Mouse (Mus musculus) myocyte (in vitro differentiated cells): Measurements from ENCODE around the gene Clcn6. TPM values are rescaled to one million over a fixed set of nuclear protein-coding genes. Genes with fewer than 3 reads are reported as not detected.

Experiments
- H3K27me3 ChIP-seq: one replicate; pipeline ENCODE4 v1.6.1; 2011; ENCODE audit not compliant: control insufficient read depth, insufficient read depth, insufficient read length
- H3K36me3 ChIP-seq: one replicate; pipeline ENCODE4 v1.6.1; 2011; ENCODE audit not compliant: control insufficient read depth, insufficient read depth
- H3K4me2 ChIP-seq: one replicate; pipeline ENCODE4 v1.6.1; 2011; ENCODE audit warnings: low read depth, control low read depth
- H3K4me3 ChIP-seq: one replicate; pipeline ENCODE4 v1.5.1; 2011; ENCODE audit warnings: mild to moderate bottlenecking, control low read depth, moderate library complexity
- H3K79me2 ChIP-seq: one replicate; pipeline ENCODE4 v1.6.1; 2011; ENCODE audit not compliant: control insufficient read depth, insufficient read depth
- H3ac ChIP-seq: one replicate; pipeline ENCODE4 v1.6.1; 2011; ENCODE audit not compliant: control insufficient read depth, insufficient read length
- CEBPB ChIP-seq: IDR thresholded peaks from 2 replicates; pipeline ENCODE4 v1.6.1; 2011; ENCODE audit warnings: mild to moderate bottlenecking, moderate library complexity; ENCODE audit not compliant: poor library complexity, insufficient read depth, severe bottlenecking
- E2F4 ChIP-seq: IDR thresholded peaks from one replicate; pipeline ENCODE4 v1.6.1; 2011; ENCODE audit warnings: mild to moderate bottlenecking, control low read depth, moderate library complexity; ENCODE audit not compliant: insufficient read depth
- MAX ChIP-seq: IDR thresholded peaks from one replicate; pipeline ENCODE4 v1.6.1; 2011; ENCODE audit warnings: low read depth, mild to moderate bottlenecking, control low read depth
- MYOD1 ChIP-seq, 3 experiments: IDR thresholded peaks; one replicate each; pipeline ENCODE4 v1.6.1; 2011; ENCODE audit warnings: control low read depth in 2 of 3, low read depth in 2 of 3, mild to moderate bottlenecking in 2 of 3, moderate library complexity in 1 of 3; ENCODE audit not compliant: insufficient read length in 2 of 3, control insufficient read depth in 1 of 3
- MYOG ChIP-seq, 3 experiments: IDR thresholded peaks; one replicate each; pipeline ENCODE4 v1.6.1; 2011; ENCODE audit warnings: control low read depth in 2 of 3, low read depth in 2 of 3, mild to moderate bottlenecking in 2 of 3; ENCODE audit not compliant: insufficient read length in 2 of 3, control insufficient read depth in 1 of 3, insufficient read depth in 1 of 3
- POLR2A ChIP-seq: IDR thresholded peaks from one replicate; pipeline ENCODE4 v1.6.1; 2011; ENCODE audit warnings: low read depth, mild to moderate bottlenecking, control low read depth, moderate library complexity; ENCODE audit not compliant: insufficient read length
- POLR2AphosphoS2 ChIP-seq: IDR thresholded peaks from one replicate; pipeline ENCODE4 v1.6.1; 2011; ENCODE audit warnings: low read depth, control low read depth; ENCODE audit not compliant: insufficient read length
- REST ChIP-seq: IDR thresholded peaks from one replicate; pipeline ENCODE4 v1.6.1; 2011; ENCODE audit warnings: mild to moderate bottlenecking, control low read depth, moderate library complexity; ENCODE audit not compliant: insufficient read depth, insufficient read length
- SRF ChIP-seq: IDR thresholded peaks from one replicate; pipeline ENCODE4 v1.6.1; 2011; ENCODE audit warnings: low read depth; ENCODE audit not compliant: control insufficient read depth, insufficient read length
- TCF12 ChIP-seq: IDR thresholded peaks from one replicate; pipeline ENCODE4 v1.6.1; 2011; ENCODE audit warnings: mild to moderate bottlenecking, control low read depth; ENCODE audit not compliant: poor library complexity, insufficient read depth, severe bottlenecking
- TCF3 ChIP-seq: IDR thresholded peaks from one replicate; pipeline ENCODE4 v1.6.1; 2011; ENCODE audit warnings: low read depth, control low read depth; ENCODE audit not compliant: insufficient read length
- USF1 ChIP-seq: IDR thresholded peaks from one replicate; pipeline ENCODE4 v1.6.1; 2011; ENCODE audit warnings: low read depth, mild to moderate bottlenecking, control low read depth, moderate library complexity
- polyA plus RNA-seq: library from polyadenylated mRNA; unstranded; fragments of >200 nt; fragmentation: generic; extraction: Trizol; gene quantifications from one replicate; pipeline ENCODE4 v1.2.1, GENCODE M21; 2012; ENCODE audit warnings: missing spikeins

The Clcn6 gene
- polyA plus RNA-seq, 1 experiment, result 19.6 TPM

- peaks cover 18% of the 10 kb centered on the region for H3K36me3 ChIP-seq
- no peak overlapping the region for H3ac ChIP-seq
- H3K27me3 ChIP-seq, result no peaks in the 10 kb centered on the region
- TF ChIP-seq REST, result no peak
- TF ChIP-seq SRF, result no peak
- no peak for TF ChIP-seq MAX
- no peak for TF ChIP-seq MYOD1 (IDR thresholded peaks at IDR 0.05; ENCODE audit: control insufficient read depth in 1 of 3, insufficient read length in 2 of 3, low read depth in 2 of 3)
- H3K4me2 ChIP-seq, result no peak overlapping the region
- no peak overlapping the region for H3K4me3 ChIP-seq
- H3K79me2 ChIP-seq, result no peaks in the 10 kb centered on the region
Measured at GRCm38 (mm10) chr4:148057661-148058209, 19.1 kb upstream of the Clcn6 start.

GRCm38 (mm10) chr4:148056801-148057200 lies 18.2 kb upstream of the Clcn6 start:
- TF ChIP-seq MYOD1 (IDR thresholded peaks at IDR 0.05; ENCODE audit: control insufficient read depth in 1 of 3, insufficient read length in 2 of 3, low read depth in 2 of 3) (peak in 1 of 3 experiments; percentile 3), TCF12 (no peak)
- Histone ChIP-seq H3K4me2 (peak overlapping the region; percentile 24), H3ac (no peak overlapping the region), H3K27me3 (no peaks in the 10 kb centered on the region), H3K36me3 (peaks cover 22% of the 10 kb centered on the region), H3K4me3 (no peak overlapping the region), H3K79me2 (no peaks in the 10 kb centered on the region)

GRCm38 (mm10) chr4:148056246-148056645 lies 17.6 kb upstream of the Clcn6 start:
- no peak overlapping the region for H3ac ChIP-seq
- no peaks in the 10 kb centered on the region for H3K79me2 ChIP-seq
- TF ChIP-seq MYOG (IDR thresholded peaks at IDR 0.05; ENCODE audit: control insufficient read depth in 1 of 3, insufficient read depth in 1 of 3, insufficient read length in 2 of 3, low read depth in 2 of 3) (peak in 1 of 3 experiments; percentile 55), TCF3 (peak; percentile 26), USF1 (no peak), REST (no peak), MYOD1 (IDR thresholded peaks at IDR 0.05; ENCODE audit: control insufficient read depth in 1 of 3, insufficient read length in 2 of 3, low read depth in 2 of 3) (peak; percentile 61 to 96 (median 92))
- H3K4me2 ChIP-seq, result peak overlapping the region; percentile 24
- no peak overlapping the region for H3K4me3 ChIP-seq
- H3K36me3 ChIP-seq, result peaks cover 25% of the 10 kb centered on the region
- no peaks in the 10 kb centered on the region for H3K27me3 ChIP-seq

GRCm38 (mm10) chr4:148054961-148055695 lies 16.5 kb upstream of the Clcn6 start:
- Histone ChIP-seq H3K79me2 (no peaks in the 10 kb centered on the region), H3K4me3 (no peak overlapping the region), H3K27me3 (no peaks in the 10 kb centered on the region), H3ac (no peak overlapping the region), H3K36me3 (peaks cover 36% of the 10 kb centered on the region), H3K4me2 (no peak overlapping the region)
- TF ChIP-seq SRF (no peak), TCF3 (no peak), POLR2AphosphoS2 (peak; percentile 17), REST (no peak), MYOG (IDR thresholded peaks at IDR 0.05; ENCODE audit: control insufficient read depth in 1 of 3, insufficient read depth in 1 of 3, insufficient read length in 2 of 3, low read depth in 2 of 3) (no peak)

GRCm38 (mm10) chr4:148053417-148053920 lies 14.8 kb upstream of the Clcn6 start:
- Histone ChIP-seq H3K4me2 (no peak overlapping the region), H3K27me3 (no peaks in the 10 kb centered on the region)

GRCm38 (mm10) chr4:148052976-148053375 lies 14.4 kb upstream of the Clcn6 start:
- Histone ChIP-seq H3ac (no peak overlapping the region), H3K27me3 (no peaks in the 10 kb centered on the region), H3K4me2 (no peak overlapping the region), H3K36me3 (peaks cover 46% of the 10 kb centered on the region), H3K79me2 (no peaks in the 10 kb centered on the region), H3K4me3 (no peak overlapping the region)
- no peak for TF ChIP-seq POLR2A
- no peak for TF ChIP-seq E2F4
- no peak for TF ChIP-seq POLR2AphosphoS2
- TF ChIP-seq REST, result no peak
- TF ChIP-seq MYOG (IDR thresholded peaks at IDR 0.05; ENCODE audit: control insufficient read depth in 1 of 3, insufficient read depth in 1 of 3, insufficient read length in 2 of 3, low read depth in 2 of 3), result no peak
- no peak for TF ChIP-seq SRF
- TF ChIP-seq TCF3, result no peak
- TF ChIP-seq CEBPB, result no peak
- no peak for TF ChIP-seq USF1
- TF ChIP-seq MYOD1 (IDR thresholded peaks at IDR 0.05; ENCODE audit: control insufficient read depth in 1 of 3, insufficient read length in 2 of 3, low read depth in 2 of 3), result no peak
- no peak for TF ChIP-seq TCF12
- no peak for TF ChIP-seq MAX

More at GRCm38 (mm10) chr4:148053417-148053920, 14.8 kb upstream of the Clcn6 start:
- H3K79me2 ChIP-seq, result no peaks in the 10 kb centered on the region
- H3K4me3 ChIP-seq, result no peak overlapping the region
- peaks cover 43% of the 10 kb centered on the region for H3K36me3 ChIP-seq
- no peak for TF ChIP-seq CEBPB
- no peak for TF ChIP-seq POLR2A
- no peak for TF ChIP-seq TCF3
- H3ac ChIP-seq, result no peak overlapping the region
